Mouse (Mus musculus) gastrocnemius, adult 8-10 months (tissue): ENCODE measurements around the gene Klc3. TPM values are rescaled to one million over a fixed set of nuclear protein-coding genes. Genes with fewer than 3 reads are reported as not detected.

Experiments used
- DNase-seq, 2 experiments: peaks; one replicate each; pipeline ENCODE4 v3.0.0; 2022; ENCODE audit warnings: low spot score in 2 of 2
- microRNA-seq: library from miRNA; unstranded; fragments of <30 nt; microRNA quantifications from one replicate; pipeline ENCODE4 v1.2.0, GENCODE M21; 2022
- total RNA-seq, 4 experiments: library from RNA; stranded (reverse); gene quantifications; 2 replicates each; pipeline ENCODE4 v1.2.4; 2022

Klc3 gene
- total RNA-seq, 4 experiments from 2014 or later, result 0.21 to 0.40 (median 0.24) TPM; not detected in 1

DNA sequence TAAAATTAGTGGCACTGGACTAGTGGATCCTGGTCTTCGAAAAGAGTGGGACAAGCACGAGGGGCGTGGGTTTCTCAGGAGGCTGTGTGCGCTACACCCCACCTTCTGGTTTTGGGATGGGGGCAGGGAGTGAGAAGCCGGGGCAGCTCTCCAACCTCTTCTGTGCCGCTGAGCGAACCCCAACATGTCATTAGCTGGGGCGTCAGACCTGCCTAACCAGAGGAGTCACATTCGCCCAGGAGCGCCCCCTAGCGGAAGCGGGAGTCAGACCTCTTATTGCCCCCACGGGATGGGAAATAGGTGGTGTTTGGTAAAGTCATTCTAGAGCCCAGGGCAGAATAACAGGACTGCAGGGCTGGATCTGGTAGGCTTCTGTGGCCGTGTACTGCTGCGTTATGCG lies 42.2 kb downstream of the Klc3 start:
- DNase-seq, result peak; percentile 63 to 70

GRCm38 (mm10) chr7:19360944-19361343 lies 43.0 kb downstream of the Klc3 start:
- DNase-seq, result peak; percentile 89 to 92

- peak; percentile 57 to 74 for DNase-seq
These were observed 43.8 kb downstream of the Klc3 start for GRCm38 (mm10) chr7:19359892-19360641.

- DNase-seq, result peak; percentile 81 to 83
These were observed 44.5 kb downstream of the Klc3 start, which contains the start of the genes Cd3eap and Ppp1r13l for GRCm38 (mm10) chr7:19359299-19359891. Gene Cd3eap, minus strand, starts transcription at chr7:19359483. Gene Ppp1r13l, plus strand, starts transcription at chr7:19359749.

- no peak for DNase-seq
These were observed 45.3 kb downstream of the Klc3 start for GRCm38 (mm10) chr7:19358634-19359033.

DNA sequence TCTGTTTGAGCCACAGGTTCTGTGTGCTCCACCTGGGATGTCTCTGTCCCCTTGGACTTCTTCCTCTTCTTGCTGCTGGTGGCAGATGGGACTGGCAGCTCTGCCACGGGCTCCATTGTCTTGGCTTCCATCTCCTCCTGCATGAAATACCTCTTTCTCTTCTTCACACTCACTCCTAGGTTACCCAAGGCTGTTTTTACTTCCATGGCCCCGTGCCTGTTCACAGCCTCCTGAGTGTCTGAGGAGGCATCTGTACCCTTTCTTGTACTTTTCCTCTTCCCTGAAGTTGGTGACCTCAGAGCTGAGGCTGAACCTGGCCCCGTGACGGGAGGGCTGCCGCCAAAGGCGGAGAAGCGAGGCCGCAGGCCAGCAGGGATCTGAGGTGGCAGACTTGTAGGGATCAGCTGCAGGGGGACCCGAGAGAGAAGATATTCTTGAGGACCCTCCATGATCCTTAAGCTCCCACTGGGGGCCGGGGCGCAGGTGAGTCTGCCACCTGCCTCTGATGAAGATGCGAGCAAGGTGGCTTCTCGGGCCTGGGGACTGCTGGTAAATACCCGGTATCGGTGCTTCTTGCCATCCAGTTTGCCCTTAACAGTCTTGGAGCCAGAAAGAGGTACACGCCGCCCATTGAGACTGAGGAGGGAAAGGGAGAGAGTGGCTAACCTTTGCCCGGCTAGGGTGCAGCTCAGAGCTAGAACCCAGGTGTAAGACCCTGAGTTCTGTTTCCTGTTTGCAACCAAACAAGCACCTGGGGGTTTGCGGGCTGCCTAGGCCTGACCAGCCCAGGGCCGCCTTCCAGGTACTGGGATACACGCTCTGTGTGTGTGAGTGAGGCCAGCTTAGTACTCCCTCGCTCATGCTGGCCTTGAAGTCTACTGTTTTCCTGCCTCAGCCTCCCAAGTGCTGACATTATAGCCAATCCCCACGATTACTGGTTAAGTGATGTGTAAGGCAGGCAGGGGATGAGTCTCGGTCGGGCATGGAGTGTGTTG lies 46.2 kb downstream of the Klc3 start:
- DNase-seq, result no peak

GRCm38 (mm10) chr7:19356311-19356710 lies 47.6 kb downstream of the Klc3 start:
- no peak for DNase-seq

DNA sequence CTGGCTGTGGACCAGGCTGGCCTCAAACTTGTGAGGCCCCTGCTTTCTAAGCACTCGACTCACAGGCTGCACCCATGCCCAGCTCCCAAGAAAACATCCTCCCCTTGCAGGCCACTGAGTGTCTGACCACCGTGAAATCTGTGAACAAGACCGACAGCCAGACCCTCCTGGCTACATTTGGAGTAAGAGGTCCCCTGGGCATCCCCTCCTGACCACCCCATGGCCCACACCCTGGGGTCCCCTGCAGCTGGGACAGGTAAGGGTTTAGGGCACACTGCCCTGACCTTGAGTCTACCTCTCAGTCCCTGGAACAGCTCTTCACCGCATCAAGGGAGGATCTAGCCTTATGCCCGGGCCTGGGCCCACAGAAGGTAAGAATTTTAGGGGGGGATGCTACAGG lies 48.9 kb downstream of the Klc3 start:
- DNase-seq, result no peak

DNA sequence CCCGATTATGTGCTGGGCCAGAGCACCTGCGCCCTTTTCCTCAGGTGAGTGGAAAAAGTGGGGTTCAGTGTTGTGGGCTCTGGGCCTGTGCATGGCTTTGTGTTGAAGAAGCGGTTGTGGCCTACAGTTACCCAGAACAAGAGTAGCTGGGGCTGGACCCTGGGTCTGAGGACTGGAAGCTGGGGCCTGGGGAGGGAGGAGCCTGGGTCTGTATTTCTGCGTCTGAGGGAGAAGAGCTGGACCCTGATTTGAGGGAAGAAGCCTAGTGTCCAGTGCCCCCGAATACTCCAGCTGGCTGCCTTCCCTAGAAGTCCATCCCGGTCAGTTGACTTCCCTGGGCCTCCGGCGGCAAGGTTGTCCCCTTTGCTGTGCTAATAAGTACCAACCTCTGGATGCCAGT lies 53.7 kb downstream of the Klc3 start:
- DNase-seq, result no peak

DNA sequence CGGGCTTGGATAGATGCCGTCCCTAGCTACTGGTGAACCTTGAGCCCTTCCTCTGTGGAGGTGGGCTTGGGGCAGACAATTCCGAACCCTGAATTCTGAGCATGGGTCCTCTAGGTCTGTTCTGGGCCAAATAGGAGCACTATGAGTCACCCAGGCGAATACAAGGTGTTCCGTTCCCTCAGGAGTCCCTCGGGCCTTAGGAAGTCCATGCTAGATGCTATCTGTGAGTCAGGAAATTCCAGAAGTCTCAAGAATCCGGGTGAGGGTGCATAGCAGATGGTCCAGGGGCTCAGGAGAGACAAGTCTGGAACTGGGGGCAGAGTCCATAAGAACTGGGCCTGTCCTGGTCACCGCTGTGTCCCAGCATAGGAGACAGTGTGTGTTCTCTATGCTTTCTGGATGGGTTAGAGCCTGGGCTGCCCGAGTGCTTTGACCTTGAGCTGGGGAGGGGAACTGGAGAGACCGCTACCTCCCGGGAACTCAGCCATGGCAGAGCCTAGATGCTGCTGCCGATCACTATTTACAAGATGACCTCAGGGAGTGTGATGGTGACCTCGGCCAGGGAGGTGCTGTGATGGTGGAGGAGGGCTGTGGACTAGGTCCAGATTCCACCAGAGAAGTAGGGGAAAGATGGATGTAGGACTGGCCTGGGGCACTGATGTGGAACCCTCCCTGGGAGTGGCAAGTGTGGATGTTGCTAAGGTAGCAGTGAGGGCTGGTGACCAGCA lies 54.6 kb downstream of the Klc3 start:
- DNase-seq, result no peak

- DNase-seq, result peak; percentile 90 to 94
These were observed 58.9 kb downstream of the Klc3 start for GRCm38 (mm10) chr7:19344938-19345471.

Small RNA genes within 50 kb of the gene (microRNA-seq; reads per million reads assigned to microRNA genes)
- not detected for gene Mir343

Other genes starting within 250 kb of the Klc3 start
- under 1 TPM in 1 of 4 experiments, not detected in 3; 0.13 TPM for gene Gipr, start 238.0 kb downstream of the Klc3 start, total RNA-seq
- gene Eml2, start 227.7 kb downstream of the Klc3 start, total RNA-seq, result 10 to 100 TPM; 10.9 to 15.9 (median 12.9) TPM
- gene Gpr4, start 191.6 kb downstream of the Klc3 start, total RNA-seq, result 1 to 10 TPM in 3 of 4 experiments, under 1 TPM in 1; 0.72 to 1.7 (median 1.2) TPM
- gene Opa3, start 175.8 kb downstream of the Klc3 start, total RNA-seq, result 10 to 100 TPM; 36.1 to 52.8 (median 43.3) TPM
- 10 to 100 TPM in 3 of 4 experiments, 1 to 10 TPM in 1; 7.1 to 19.7 (median 15.0) TPM for gene Vasp, start 132.3 kb downstream of the Klc3 start, total RNA-seq
- gene Ppm1n, start 124.0 kb downstream of the Klc3 start, total RNA-seq, result under 1 TPM in 2 of 4 experiments, not detected in 2; 0.40 to 0.80 TPM
- gene Rtn2, start 121.5 kb downstream of the Klc3 start, total RNA-seq, result 1,000 to 10,000 TPM; 1,093 to 1,223 (median 1,133) TPM
- gene Fosb, start 94.1 kb downstream of the Klc3 start, total RNA-seq, result under 1 TPM; 0.16 to 0.86 (median 0.30) TPM
- gene Ercc1, start 59.3 kb downstream of the Klc3 start, total RNA-seq, result 10 to 100 TPM; 27.1 to 33.7 (median 28.7) TPM
- 10 to 100 TPM in 3 of 4 experiments, 1 to 10 TPM in 1; 8.9 to 13.9 (median 11.2) TPM for gene Cd3eap, start 44.6 kb downstream of the Klc3 start, total RNA-seq
- gene Ppp1r13l, start 44.4 kb downstream of the Klc3 start, total RNA-seq, result 1 to 10 TPM; 2.8 to 6.3 (median 4.1) TPM
- gene Ercc2, start 22.1 kb downstream of the Klc3 start, total RNA-seq, result 10 to 100 TPM in 2 of 4 experiments, 1 to 10 TPM in 2; 7.5 to 14.9 (median 10.4) TPM
- over 10,000 TPM; 38,224 to 44,934 (median 40,442) TPM for gene Ckm, start 672 bp upstream of the Klc3 start, total RNA-seq
- gene Mark4, start 54.7 kb upstream of the Klc3 start, total RNA-seq, result 10 to 100 TPM; 18.0 to 20.0 (median 19.8) TPM
- under 1 TPM; 0.27 to 0.80 (median 0.35) TPM for gene Exoc3l2, start 59.2 kb upstream of the Klc3 start, total RNA-seq
- gene Bloc1s3, start 104.3 kb upstream of the Klc3 start, total RNA-seq, result 1 to 10 TPM; 2.1 to 2.7 (median 2.3) TPM
- gene Trappc6a, start 104.3 kb upstream of the Klc3 start, total RNA-seq, result 10 to 100 TPM in 1 of 4 experiments, 1 to 10 TPM in 3; 7.6 to 10.2 (median 8.8) TPM
- gene Nkpd1, start 113.7 kb upstream of the Klc3 start, total RNA-seq, result not detected
- 10 to 100 TPM; 45.9 to 52.8 (median 48.8) TPM for gene Ppp1r37, start 159.0 kb upstream of the Klc3 start, total RNA-seq
- gene Zfp296, start 173.2 kb upstream of the Klc3 start, total RNA-seq, result 1 to 10 TPM in 1 of 4 experiments, under 1 TPM in 3; 0.56 to 1.1 (median 0.77) TPM
- 100 to 1,000 TPM in 2 of 4 experiments, 10 to 100 TPM in 2; 78.5 to 108 (median 99.3) TPM for gene Gemin7, start 173.5 kb upstream of the Klc3 start, total RNA-seq
- 10 to 100 TPM in 1 of 4 experiments, 1 to 10 TPM in 3; 6.3 to 10.0 (median 9.2) TPM for gene Clasrp, start 200.4 kb upstream of the Klc3 start, total RNA-seq
- 10 to 100 TPM in 2 of 4 experiments, 1 to 10 TPM in 2; 7.0 to 12.5 (median 9.5) TPM for gene Relb, start 225.3 kb upstream of the Klc3 start, total RNA-seq